15 mouse cellular contexts compared by ENCODE assay signal in the genomic region with DNA sequence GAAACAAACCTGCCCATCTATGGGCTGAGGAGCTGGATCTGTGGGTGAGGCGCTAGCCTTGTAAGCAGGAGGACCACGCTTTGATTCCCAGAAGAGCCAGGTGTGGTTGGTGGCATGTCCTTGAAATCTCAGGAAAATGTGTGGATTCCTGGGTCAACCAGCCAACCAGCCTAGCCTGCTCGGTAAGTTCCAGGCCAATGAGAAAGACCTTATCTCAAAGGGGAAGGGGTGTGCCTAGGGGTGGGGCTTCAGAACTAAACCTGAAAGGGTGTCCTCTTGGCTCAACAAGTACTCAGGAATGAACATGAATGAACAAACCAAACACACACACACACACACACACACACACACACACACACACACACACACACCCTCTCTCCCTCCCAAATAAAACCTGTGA.
DNase-seq lines count a peak whose midpoint lies in the region; ATAC-seq and TF ChIP-seq lines count a peak whose summit lies in the region.
"Had no signal": no experiment of that assay in that cellular context is flagged by ENCODE, and none has a peak within 500 bp of the region (broad histone marks: within the 10 kb centered on the region; RNA-seq: fewer than 3 reads in every experiment).

No protein-coding gene starts in this region.

- H3K27me3 ChIP-seq in heart, adult 2 months (ENCODE audit: control insufficient read depth, insufficient read depth, low read length), result no peaks in the 10 kb centered on the region
- H3K27me3 ChIP-seq in kidney, postnatal 0 days (ENCODE audit: insufficient read depth, low read length), result no peaks in the 10 kb centered on the region
- no peaks in the 10 kb centered on the region for H3K27me3 ChIP-seq in midbrain, embryonic 14.5 days (ENCODE audit: control insufficient read depth, insufficient read depth, low read length)
- H3K27me3 ChIP-seq: midbrain, embryonic 12.5 days; neural tube, embryonic 12.5 days had no signal

- 65% methylated on average over 3 of the region's 3 CpGs for WGBS in heart, adult 2 months
- WGBS in kidney, postnatal 0 days, result 51% methylated on average over 3 of the region's 3 CpGs
- WGBS in midbrain, embryonic 14.5 days, result 83% methylated on average over 3 of the region's 3 CpGs

- TF ChIP-seq POLR2A in heart, adult 2 months (IDR thresholded peaks at IDR 0.05; ENCODE audit: insufficient read depth, low read depth, low read length), result no peak

- no peak for TF ChIP-seq CTCF in heart, adult 2 months (IDR thresholded peaks at IDR 0.05)
- TF ChIP-seq CTCF in kidney, postnatal 0 days (IDR thresholded peaks at IDR 0.05; ENCODE audit: low read depth), result no peak

- peaks cover 3% of the 10 kb centered on the region for H3K79me2 ChIP-seq in heart, adult 2 months (replicated peaks; ENCODE audit: control insufficient read depth, insufficient read depth, low read length)

- H3K9me3 ChIP-seq in kidney, postnatal 0 days (replicated peaks; ENCODE audit: low read length), result no peaks in the 10 kb centered on the region
- H3K9me3 ChIP-seq in midbrain, embryonic 14.5 days (ENCODE audit: control insufficient read depth, low read length), result no peaks in the 10 kb centered on the region
- H3K9me3 ChIP-seq: midbrain, embryonic 12.5 days; neural tube, embryonic 12.5 days had no signal

- peak overlapping the region; percentile 17; the same call in 1 of the 2 replicates for H3K27ac ChIP-seq in heart, adult 2 months
- H3K27ac ChIP-seq in kidney, postnatal 0 days, result peak overlapping the region; percentile 70
- H3K27ac ChIP-seq in midbrain, embryonic 14.5 days (replicated peaks; ENCODE audit: low read depth, low read length), result no peak overlapping the region
- H3K27ac ChIP-seq: liver, embryonic 14.5 days; midbrain, embryonic 12.5 days; neural tube, embryonic 12.5 days had no signal

- no peak for DNase-seq in heart, adult 2 months
- DNase-seq in heart, adult 11 months, result no peak
- no peak for DNase-seq in kidney, postnatal 0 days (ENCODE audit: low spot score)
- DNase-seq in kidney, postnatal 25 days, result no peak
- DNase-seq in lung, postnatal 10 days, result peak; percentile 78
- peak; percentile 69 to 72 for DNase-seq in urinary bladder, postnatal 36 days (ENCODE audit: low spot score in 2 of 2)
- no peak for DNase-seq in midbrain, embryonic 14.5 days
- no peak for DNase-seq in spleen, postnatal 4 days (ENCODE audit: low spot score in 2 of 2)
- DNase-seq: adrenal gland, adult 2 months; cerebellum, adult 11 months; retina, postnatal 1 day had no signal

- H3K4me1 ChIP-seq in heart, adult 2 months (ENCODE audit: control insufficient read depth, insufficient read depth, low read length), result peaks cover 27% of the 10 kb centered on the region
- H3K4me1 ChIP-seq in kidney, postnatal 0 days (replicated peaks; ENCODE audit: insufficient read depth, low read length), result peaks cover 48% of the 10 kb centered on the region
- H3K4me1 ChIP-seq in midbrain, embryonic 14.5 days (ENCODE audit: control insufficient read depth, insufficient read depth, low read length), result 0 out of 2 replicates have a peak, but pooled peaks cover 2% of the 10 kb centered on the region

- peaks cover 10% of the 10 kb centered on the region for H3K36me3 ChIP-seq in heart, adult 2 months (ENCODE audit: control insufficient read depth, insufficient read depth, low read length)
- 0 out of 2 replicates have a peak, but pooled peaks cover 4% of the 10 kb centered on the region for H3K36me3 ChIP-seq in kidney, postnatal 0 days (ENCODE audit: insufficient read depth, low read length)
- H3K36me3 ChIP-seq in midbrain, embryonic 14.5 days (ENCODE audit: control insufficient read depth, insufficient read depth, low read length), result peaks cover 3% of the 10 kb centered on the region; the same call in 1 of the 2 replicates

- TF ChIP-seq EP300 in heart, adult 2 months (IDR thresholded peaks at IDR 0.05; ENCODE audit: insufficient read depth, low read depth, low read length), result no peak

- H3K4me2 ChIP-seq in kidney, postnatal 0 days (ENCODE audit: low read length), result no peak overlapping the region
- no peak overlapping the region for H3K4me2 ChIP-seq in midbrain, embryonic 14.5 days (ENCODE audit: low read length)
- H3K4me2 ChIP-seq: midbrain, embryonic 12.5 days; neural tube, embryonic 12.5 days had no signal

- intact Hi-C loops in heart, adult 2 months (cut with DNase I), result no loop called here

- ATAC-seq in kidney, postnatal 0 days (replicated peaks; ENCODE audit: low FRiP score, low read depth), result no peak
- no peak for ATAC-seq in midbrain, embryonic 14.5 days (ENCODE audit: low FRiP score, low TSS enrichment)
- ATAC-seq: forebrain, embryonic 16.5 days had no signal

- H3K9ac ChIP-seq in heart, adult 2 months (ENCODE audit: low read depth, low read length), result no peak overlapping the region
- H3K9ac ChIP-seq in kidney, postnatal 0 days (ENCODE audit: low read depth, low read length), result no peak overlapping the region
- no peak overlapping the region for H3K9ac ChIP-seq in midbrain, embryonic 14.5 days (replicated peaks; ENCODE audit: low read length)
- H3K9ac ChIP-seq: liver, embryonic 14.5 days; midbrain, embryonic 12.5 days; neural tube, embryonic 12.5 days had no signal

- no peak overlapping the region for H3K4me3 ChIP-seq in heart, adult 2 months
- H3K4me3 ChIP-seq in kidney, postnatal 0 days (replicated peaks; ENCODE audit: low read depth, low read length), result no peak overlapping the region
- H3K4me3 ChIP-seq in midbrain, embryonic 14.5 days (replicated peaks; ENCODE audit: low read depth, low read length), result no peak overlapping the region
- H3K4me3 ChIP-seq: midbrain, embryonic 12.5 days; neural tube, embryonic 12.5 days had no signal

Comparison
In these comparisons a context has a peak if more than half of its experiments do, and no peak if none do; other contexts are left out.
1. DNase-seq: peak in lung, postnatal 10 days (single experiment) and urinary bladder, postnatal 36 days (2 of 2); none in heart, adult 2 months (0 of 2), heart, adult 11 months (single experiment), kidney, postnatal 0 days (single experiment), kidney, postnatal 25 days (0 of 2), midbrain, embryonic 14.5 days (single experiment) and spleen, postnatal 4 days (0 of 2).